Comparison of ENCODE assay signal across 7 mouse cellular contexts in genomic region chr17:57250461-57251160, GRCm38 (mm10). TPM values are rescaled to one million over a fixed set of nuclear protein-coding genes. Genes with fewer than 3 reads are reported as not detected.
DNase-seq lines count a peak whose midpoint lies in the region; ATAC-seq and TF ChIP-seq lines count a peak whose summit lies in the region.

No protein-coding gene starts in this region.

- peaks cover 49% of the 10 kb centered on the region for H3K4me1 ChIP-seq in G1E (ENCODE audit: insufficient read depth, low read depth, low read length)
- peaks cover 5% of the 10 kb centered on the region; the same call in 1 of the 2 replicates for H3K4me1 ChIP-seq in bone marrow, adult 2 months (ENCODE audit: control insufficient read depth, insufficient read depth, low read length)
- H3K4me1 ChIP-seq in hindbrain, embryonic 15.5 days (replicated peaks) = peaks cover 40% of the 10 kb centered on the region

- TF ChIP-seq CTCF in G1E (IDR thresholded peaks at IDR 0.05; ENCODE audit: low read depth, low read length) = no peak
- TF ChIP-seq CTCF in bone marrow, adult 2 months (IDR thresholded peaks at IDR 0.05; ENCODE audit: control insufficient read depth, insufficient read depth, low read length) = no peak
- no peak for TF ChIP-seq CTCF in gastrocnemius, adult 2 months (IDR thresholded peaks at IDR 0.05)

- peaks cover 17% of the 10 kb centered on the region for H3K79me2 ChIP-seq in myocyte (ENCODE audit: control insufficient read depth, insufficient read depth)

- no peak for ATAC-seq in G1E (ENCODE audit: extremely low read depth, insufficient number of reproducible peaks, low FRiP score, poor library complexity, severe bottlenecking)
- ATAC-seq in hindbrain, embryonic 15.5 days (ENCODE audit: low FRiP score, low read depth) = no peak

- WGBS in bone marrow, adult 2 months = 6% methylated on average over 33 of the region's 33 CpGs
- WGBS in hindbrain, embryonic 15.5 days = 4% methylated on average over 33 of the region's 33 CpGs

- intact Hi-C loops in gastrocnemius, adult 2 months (cut with DNase I) = no loop called here

- peaks cover 6% of the 10 kb centered on the region; the same call in 1 of the 2 replicates for H3K27me3 ChIP-seq in G1E (ENCODE audit: insufficient read depth, low read length)
- H3K27me3 ChIP-seq in hindbrain, embryonic 15.5 days = no peaks in the 10 kb centered on the region
- H3K27me3 ChIP-seq in myocyte (ENCODE audit: control insufficient read depth, insufficient read depth, insufficient read length) = no peaks in the 10 kb centered on the region

- peak overlapping the region; percentile 83 for H3K4me2 ChIP-seq in hindbrain, embryonic 15.5 days
- H3K4me2 ChIP-seq in myocyte (ENCODE audit: low read depth) = peak overlapping the region; percentile 93

- DNase-seq in G1E (ENCODE audit: low spot score) (no peak), liver (peak; percentile 25)
- peak; percentile 89 for DNase-seq in gastrocnemius, adult 2 months
- DNase-seq in layer of hippocampus, postnatal 14 days (ENCODE audit: low spot score in 2 of 2) = no peak

- H3K36me3 ChIP-seq in G1E (replicated peaks) (peaks cover 40% of the 10 kb centered on the region), myocyte (ENCODE audit: control insufficient read depth, insufficient read depth) (no peaks in the 10 kb centered on the region)
- H3K36me3 ChIP-seq in hindbrain, embryonic 15.5 days = no peaks in the 10 kb centered on the region

- H3ac ChIP-seq in myocyte (ENCODE audit: control insufficient read depth, insufficient read length) = peak overlapping the region; percentile 9

- peak overlapping the region; percentile 95 for H3K4me3 ChIP-seq in G1E (ENCODE audit: low read depth, low read length)
- H3K4me3 ChIP-seq in bone marrow, adult 2 months (replicated peaks; ENCODE audit: control insufficient read depth, low read depth, low read length) = peak overlapping the region; percentile 15
- peak overlapping the region; percentile 83 for H3K4me3 ChIP-seq in gastrocnemius, adult 2 months
- H3K4me3 ChIP-seq in hindbrain, embryonic 15.5 days = peak overlapping the region; percentile 68
- H3K4me3 ChIP-seq in myocyte = peak overlapping the region; percentile 79

- no peak for TF ChIP-seq POLR2A in bone marrow, adult 2 months (IDR thresholded peaks at IDR 0.05; ENCODE audit: borderline replicate concordance, control insufficient read depth, low read depth, low read length)
- no peak for TF ChIP-seq POLR2A in myocyte (IDR thresholded peaks at IDR 0.05; ENCODE audit: insufficient read length, low read depth)

- H3K9ac ChIP-seq in hindbrain, embryonic 15.5 days = peak overlapping the region; percentile 48

- H3K9me3 ChIP-seq in G1E (replicated peaks) = no peaks in the 10 kb centered on the region
- no peaks in the 10 kb centered on the region for H3K9me3 ChIP-seq in hindbrain, embryonic 15.5 days

- H3K27ac ChIP-seq in bone marrow, adult 2 months (ENCODE audit: control insufficient read depth, insufficient read depth, low read depth, low read length, poor library complexity) = no peak overlapping the region
- peak overlapping the region; percentile 95 for H3K27ac ChIP-seq in gastrocnemius, adult 2 months
- H3K27ac ChIP-seq in hindbrain, embryonic 15.5 days (replicated peaks) = 0 out of 2 replicates have a peak overlapping the region, but pooled peaks have one; percentile 22

TF ChIP-seq in myocyte, 11 proteins besides CTCF, POLR2A, EP300 and RAD21:
- TF ChIP-seq E2F4 (IDR thresholded peaks at IDR 0.05; ENCODE audit: insufficient read depth) (no peak), TCF3 (IDR thresholded peaks at IDR 0.05; ENCODE audit: insufficient read length, low read depth) (no peak), SRF (IDR thresholded peaks at IDR 0.05; ENCODE audit: control insufficient read depth, insufficient read length, low read depth) (no peak), CEBPB (IDR thresholded peaks at IDR 0.05; ENCODE audit: insufficient read depth, poor library complexity, severe bottlenecking) (no peak), MYOG (IDR thresholded peaks at IDR 0.05; ENCODE audit: control insufficient read depth in 1 of 3, insufficient read depth in 1 of 3, insufficient read length in 2 of 3, low read depth in 2 of 3) (no peak), MYOD1 (IDR thresholded peaks at IDR 0.05; ENCODE audit: control insufficient read depth in 1 of 3, insufficient read length in 2 of 3, low read depth in 2 of 3) (no peak)

RNA-seq across cellular contexts. Expression of gene Trip10, which starts 1.4 kb away (rescaled TPM):
- total RNA-seq in G1E (2014; fragmentation: Nextera tagmentation) (12.9 and 16.3 TPM in 2 replicates), G1E (2017) (9.8 and 12.7 TPM in 2 replicates)
- polyA plus RNA-seq in G1E (2012) (20.1 and 22.0 TPM in 2 replicates), myocyte (2012; fragmentation: generic; extraction: Trizol) (39.2 TPM)
- polyA plus RNA-seq in bone marrow, adult 2 months (2011; ENCODE audit: insufficient read depth, insufficient read length, low replicate concordance, missing spikeins) = 7.0 and 15.4 TPM in 2 replicates
- 100 to 1,000 TPM; 170 to 176 TPM for total RNA-seq in gastrocnemius, adult 2 months (2021)
- polyA plus RNA-seq in hindbrain, embryonic 15.5 days (2015; fragmentation: Nextera tagmentation; extraction: Ambion mirVana) = 10.4 and 11.6 TPM in 2 replicates
- total RNA-seq in layer of hippocampus, postnatal 14 days (2021) = 10 to 100 TPM in 1 of 2 experiments, 1 to 10 TPM in 1; 9.1 to 10.3 TPM

RNA-seq across cellular contexts. Expression of gene Gpr108, which starts 2.4 kb away (rescaled TPM):
- total RNA-seq in G1E (2014; fragmentation: Nextera tagmentation) = 15.2 and 18.4 TPM in 2 replicates
- total RNA-seq in G1E (2017) = 16.7 and 22.1 TPM in 2 replicates
- 12.4 and 15.1 TPM in 2 replicates for polyA plus RNA-seq in G1E (2012)
- polyA plus RNA-seq in bone marrow, adult 2 months (2011; ENCODE audit: insufficient read depth, insufficient read length, low replicate concordance, missing spikeins) = 15.7 and 37.5 TPM in 2 replicates
- 10 to 100 TPM; 24.0 to 24.4 TPM for total RNA-seq in gastrocnemius, adult 2 months (2021)
- 22.3 and 24.0 TPM in 2 replicates for polyA plus RNA-seq in hindbrain, embryonic 15.5 days (2015; fragmentation: Nextera tagmentation; extraction: Ambion mirVana)
- polyA plus RNA-seq in myocyte (2012; fragmentation: generic; extraction: Trizol) = 53.9 TPM
- total RNA-seq in layer of hippocampus, postnatal 14 days (2021) = 10 to 100 TPM; 18.0 to 20.5 TPM

RNA-seq across cellular contexts. Expression of gene C3, which starts 22.7 kb away (rescaled TPM):
- not detected in 2 replicates for total RNA-seq in G1E (2014; fragmentation: Nextera tagmentation)
- total RNA-seq in G1E (2017) = 0.27 and 3.6 TPM in 2 replicates
- polyA plus RNA-seq in G1E (2012) = 0.04 and 0.10 TPM in 2 replicates
- polyA plus RNA-seq in bone marrow, adult 2 months (2011; ENCODE audit: insufficient read depth, insufficient read length, low replicate concordance, missing spikeins) = 68.1 and 221 TPM in 2 replicates
- total RNA-seq in gastrocnemius, adult 2 months (2021) = 10 to 100 TPM; 10.3 to 24.5 TPM
- polyA plus RNA-seq in hindbrain, embryonic 15.5 days (2015; fragmentation: Nextera tagmentation; extraction: Ambion mirVana) = 1.2 and 1.9 TPM in 2 replicates
- 0.12 TPM for polyA plus RNA-seq in myocyte (2012; fragmentation: generic; extraction: Trizol)
- 1 to 10 TPM; 1.6 to 4.2 TPM for total RNA-seq in layer of hippocampus, postnatal 14 days (2021)

RNA-seq across cellular contexts. Expression of gene Vav1, which starts 28.3 kb away (rescaled TPM):
- total RNA-seq in G1E (2014; fragmentation: Nextera tagmentation) = 43.6 and 48.1 TPM in 2 replicates
- total RNA-seq in G1E (2017) = 175 and 177 TPM in 2 replicates
- 43.4 and 50.0 TPM in 2 replicates for polyA plus RNA-seq in G1E (2012)
- 67.9 and 112 TPM in 2 replicates for polyA plus RNA-seq in bone marrow, adult 2 months (2011; ENCODE audit: insufficient read depth, insufficient read length, low replicate concordance, missing spikeins)
- under 1 TPM; 0.46 to 0.56 TPM for total RNA-seq in gastrocnemius, adult 2 months (2021)
- 1.7 and 1.8 TPM in 2 replicates for polyA plus RNA-seq in hindbrain, embryonic 15.5 days (2015; fragmentation: Nextera tagmentation; extraction: Ambion mirVana)
- polyA plus RNA-seq in myocyte (2012; fragmentation: generic; extraction: Trizol) = not detected
- total RNA-seq in layer of hippocampus, postnatal 14 days (2021) = 1 to 10 TPM; 5.0 to 5.3 TPM

RNA-seq across cellular contexts. Expression of gene Tnfsf14, which starts 56.6 kb away (rescaled TPM):
- total RNA-seq in G1E (2014; fragmentation: Nextera tagmentation) = not detected in 2 replicates
- 0.55 and 0.81 TPM in 2 replicates for total RNA-seq in G1E (2017)
- polyA plus RNA-seq in G1E (2012) = 0.05 and 0.12 TPM in 2 replicates
- 7.0 and 12.8 TPM in 2 replicates for polyA plus RNA-seq in bone marrow, adult 2 months (2011; ENCODE audit: insufficient read depth, insufficient read length, low replicate concordance, missing spikeins)
- total RNA-seq in gastrocnemius, adult 2 months (2021) = not detected
- 0.08 TPM in 1 of 2 replicates, not detected in the other for polyA plus RNA-seq in hindbrain, embryonic 15.5 days (2015; fragmentation: Nextera tagmentation; extraction: Ambion mirVana)
- not detected for polyA plus RNA-seq in myocyte (2012; fragmentation: generic; extraction: Trizol)
- not detected for total RNA-seq in layer of hippocampus, postnatal 14 days (2021)

Comparison
In these comparisons a context has a peak if more than half of its experiments do, and no peak if none do; other contexts are left out.
1. DNase-seq: peak in gastrocnemius, adult 2 months (single experiment) and liver (single experiment); none in G1E (single experiment) and layer of hippocampus, postnatal 14 days (0 of 2).
2. H3K4me3 ChIP-seq: peak in every context shown above with its lines; median percentile 95 in G1E; 83 in gastrocnemius, adult 2 months; 79 in myocyte; 68 in hindbrain, embryonic 15.5 days; 15 in bone marrow, adult 2 months.
3. RNA of gene C3, which starts 22.7 kb away (polyA plus RNA-seq): 68.1 to 221 TPM in bone marrow, adult 2 months; 1.2 to 1.9 TPM in hindbrain, embryonic 15.5 days, 0.12 TPM in myocyte (single experiment) and 0.04 to 0.10 TPM in G1E; every median in the first group is over 10 times any median in the second.